Mouse (Mus musculus): ENCODE measurements at regions not wholly inside any gene's neighbourhood (a gene's known extent, or its start where the extent isn't known, plus 50 kb on each side); places are given as distances from the start of the nearest gene placed in this dataset.

- DNase-seq (ENCODE audit: low spot score in 2 of 2), result no peak
These were observed 383.8 kb upstream of the Slc30a5 start for GRCm38 (mm10) chr13:101216897-101217480.

GRCm38 (mm10) chr13:101216421-101216820, 383.2 kb upstream of the Slc30a5 start:
- no peak for DNase-seq (ENCODE audit: low spot score in 2 of 2)

DNA sequence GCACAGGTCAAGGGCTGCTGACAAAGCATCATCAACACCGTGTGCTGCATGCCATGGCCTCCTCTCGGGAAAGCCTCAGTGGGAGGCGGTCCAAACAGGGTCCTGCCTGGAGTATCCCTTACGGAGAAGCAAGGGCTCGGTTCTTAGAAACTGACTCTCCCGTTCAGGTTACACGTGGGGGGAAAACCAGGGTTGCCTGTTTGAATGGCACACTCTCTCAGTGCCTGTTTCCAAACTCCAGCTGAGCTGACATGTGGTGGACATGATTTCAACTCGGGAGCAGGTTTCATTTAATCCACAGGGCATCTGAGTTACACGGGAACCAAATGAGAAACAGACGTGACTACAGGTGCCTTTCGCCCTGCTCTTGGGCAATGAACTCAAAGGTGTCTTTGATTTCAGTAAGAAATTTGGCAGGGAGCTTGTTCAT, 382.6 kb upstream of the Slc30a5 start:
- no peak for DNase-seq (ENCODE audit: low spot score in 2 of 2)

GRCm38 (mm10) chr13:101215131-101215641, 382.0 kb upstream of the Slc30a5 start:
- DNase-seq (ENCODE audit: low spot score in 2 of 2), result no peak

- DNase-seq (ENCODE audit: low spot score in 2 of 2), result no peak
These were observed 380.9 kb upstream of the Slc30a5 start for GRCm38 (mm10) chr13:101214094-101214493.

- no peak for DNase-seq (ENCODE audit: low spot score in 2 of 2)
These were observed 380.1 kb upstream of the Slc30a5 start for GRCm38 (mm10) chr13:101213121-101213916.

DNA sequence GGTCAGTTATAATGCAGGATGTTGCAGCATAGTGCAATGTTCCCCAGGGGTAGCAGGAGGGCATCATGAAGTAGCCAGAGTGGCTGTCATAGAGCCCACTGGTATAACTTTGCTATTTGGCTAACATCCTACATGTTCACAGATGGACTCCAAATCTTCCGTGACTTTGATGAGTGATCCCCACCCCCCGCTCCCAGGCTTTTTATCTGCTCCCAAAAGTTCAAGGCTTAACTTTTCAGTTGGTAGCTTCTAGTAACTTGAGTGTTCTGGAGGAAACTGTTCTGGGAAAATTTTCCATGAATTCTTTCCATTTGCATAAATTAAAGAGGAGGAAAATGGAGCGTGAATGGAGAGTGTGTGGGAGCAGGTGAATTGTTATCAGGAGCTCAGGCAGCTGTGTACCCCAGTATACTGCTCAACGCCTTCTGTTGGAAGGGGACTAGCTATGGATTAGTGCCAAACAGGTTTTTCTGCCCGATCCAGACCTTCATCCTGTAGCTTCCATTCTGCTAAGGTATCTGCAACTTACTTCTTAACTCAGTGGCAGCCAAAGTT, 379.2 kb upstream of the Slc30a5 start:
- no peak for DNase-seq (ENCODE audit: low spot score in 2 of 2)

- DNase-seq (ENCODE audit: low spot score in 2 of 2), result no peak
These were observed 375.6 kb upstream of the Slc30a5 start for GRCm38 (mm10) chr13:101208788-101209187.

DNA sequence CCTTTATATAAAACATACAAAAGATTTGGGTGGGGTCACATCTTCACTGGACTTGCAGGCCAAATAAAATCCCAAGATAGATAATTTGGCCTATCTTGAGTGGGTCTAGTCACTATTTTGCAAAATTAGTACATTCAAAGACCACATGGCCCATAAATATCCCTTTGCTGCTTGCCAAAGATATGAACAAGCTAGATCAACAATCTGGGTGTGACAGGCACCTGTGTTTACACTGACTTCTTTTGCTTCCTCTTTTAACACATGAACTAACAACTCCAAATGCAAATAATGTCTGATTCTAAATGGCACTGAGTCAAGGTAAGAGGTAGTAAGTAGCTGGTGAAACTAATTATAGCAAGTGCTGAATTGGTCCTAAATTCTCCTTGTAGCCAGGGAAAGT, 370.2 kb upstream of the Slc30a5 start:
- DNase-seq (ENCODE audit: low spot score in 2 of 2), result no peak

GRCm38 (mm10) chr13:101202565-101203313, 369.5 kb upstream of the Slc30a5 start:
- no peak for DNase-seq (ENCODE audit: low spot score in 2 of 2)

- no peak for DNase-seq (ENCODE audit: low spot score in 2 of 2)
These were observed 357.1 kb upstream of the Slc30a5 start for GRCm38 (mm10) chr13:101190249-101190830.

- no peak for DNase-seq (ENCODE audit: low spot score in 2 of 2)
These were observed 349.2 kb upstream of the Slc30a5 start for GRCm38 (mm10) chr13:101182387-101182786.

DNA sequence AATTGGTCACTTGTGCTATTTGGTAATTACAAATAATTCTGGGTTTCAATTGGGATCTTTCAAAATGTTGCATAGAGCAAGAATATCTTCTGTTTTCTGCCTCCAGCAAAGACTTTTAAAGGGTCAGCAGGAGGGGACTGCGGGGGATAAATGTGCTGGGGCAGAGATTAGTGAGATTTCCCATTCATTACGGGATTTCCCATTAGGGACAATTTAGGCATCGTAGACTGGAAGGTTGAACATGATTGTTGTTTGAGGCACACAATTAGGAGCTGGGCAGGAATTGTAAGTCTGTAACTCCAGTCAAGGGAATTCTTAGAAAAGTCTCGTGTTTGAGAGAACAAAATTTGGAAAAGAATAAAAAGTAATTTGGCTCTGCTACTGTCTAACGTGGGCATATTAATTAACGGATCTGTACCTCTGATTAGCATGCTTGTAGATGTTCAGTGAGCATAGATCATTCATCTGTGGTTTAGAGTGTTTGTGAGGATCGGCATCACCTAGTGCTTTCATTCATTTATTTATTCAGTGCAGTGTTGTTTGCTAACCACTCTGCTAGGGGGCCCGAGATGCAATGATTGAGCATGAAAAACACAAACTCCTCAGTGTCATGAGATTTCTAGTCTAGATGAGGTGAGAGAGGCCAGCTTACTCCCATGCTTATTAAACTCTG, 341.9 kb upstream of the Slc30a5 start:
- no peak for DNase-seq (ENCODE audit: low spot score in 2 of 2)

- DNase-seq (ENCODE audit: low spot score in 2 of 2), result no peak
These were observed 328.5 kb upstream of the Slc30a5 start for GRCm38 (mm10) chr13:101161768-101162167.

DNA sequence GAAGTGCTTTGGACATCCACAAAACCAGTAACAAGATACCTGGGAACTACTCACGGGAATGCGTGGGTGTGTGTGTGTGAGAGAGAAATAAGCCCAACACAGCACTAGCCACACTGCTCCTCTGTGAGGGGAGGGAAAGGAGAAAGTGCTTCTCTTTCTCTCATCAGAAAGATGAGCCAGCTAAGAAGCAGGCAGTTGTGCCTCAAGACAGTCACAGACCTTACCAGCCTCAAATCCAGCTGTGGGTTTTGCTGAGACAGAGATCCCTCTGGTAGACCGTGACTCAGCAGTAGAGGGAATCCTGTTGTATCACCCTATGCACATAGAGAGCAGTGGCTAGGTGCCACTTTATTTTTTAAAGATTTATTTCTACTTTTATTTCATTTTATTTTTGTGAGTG, 326.7 kb upstream of the Slc30a5 start:
- no peak for DNase-seq (ENCODE audit: low spot score in 2 of 2)

DNA sequence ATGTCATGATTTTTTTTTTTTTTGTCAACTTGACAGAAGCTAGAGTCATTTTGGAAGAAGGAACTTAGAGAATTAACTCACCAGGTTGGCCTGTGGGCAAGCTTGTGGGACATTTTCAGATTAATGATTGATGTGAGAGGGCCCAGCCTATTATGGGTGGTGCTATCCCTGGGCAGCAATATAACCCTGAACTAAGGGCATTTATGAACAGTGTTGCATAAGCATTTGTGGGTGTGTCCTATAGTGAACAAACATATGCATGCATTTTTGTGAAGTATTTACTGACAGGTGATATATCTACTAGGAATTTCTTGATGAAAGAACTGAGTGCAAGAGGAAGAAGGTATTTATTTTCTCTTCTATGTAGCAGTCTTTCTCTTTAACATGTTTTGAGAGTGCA, 320.5 kb upstream of the Slc30a5 start:
- DNase-seq (ENCODE audit: low spot score in 2 of 2), result no peak

- DNase-seq (ENCODE audit: low spot score in 2 of 2), result no peak
These were observed 309.5 kb upstream of the Slc30a5 start for GRCm38 (mm10) chr13:101142761-101143160.

DNA sequence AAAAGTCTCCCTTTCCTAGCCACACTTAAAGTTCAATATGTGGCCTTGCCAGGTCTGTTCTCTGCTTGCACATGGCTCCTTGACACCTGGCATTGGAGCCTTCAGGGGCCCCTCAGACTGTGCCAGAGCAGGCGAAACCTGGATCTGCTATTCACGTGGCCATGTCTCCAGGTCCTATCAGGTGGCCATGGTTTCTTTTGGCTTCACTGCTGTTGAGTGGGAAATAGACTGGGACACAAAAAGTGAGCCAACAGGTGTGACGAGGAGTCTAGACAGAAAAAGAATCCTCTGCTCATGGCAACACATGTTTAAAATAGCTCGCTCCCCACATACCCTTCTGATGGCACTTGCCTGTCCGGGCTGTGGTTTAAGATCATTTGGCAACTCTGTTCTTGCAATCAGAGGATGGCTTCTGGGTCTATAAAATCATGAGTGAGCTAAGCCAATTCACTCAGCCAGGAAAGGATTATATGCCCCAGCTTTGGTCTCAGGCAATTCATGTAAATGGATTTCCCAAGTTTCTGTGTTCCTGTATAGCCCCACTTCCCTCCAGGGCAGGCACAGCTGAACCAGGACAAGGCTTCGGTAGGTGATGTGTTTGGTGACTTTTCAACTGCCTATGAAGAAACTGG, 309.0 kb upstream of the Slc30a5 start:
- DNase-seq (ENCODE audit: low spot score in 2 of 2), result no peak

DNA sequence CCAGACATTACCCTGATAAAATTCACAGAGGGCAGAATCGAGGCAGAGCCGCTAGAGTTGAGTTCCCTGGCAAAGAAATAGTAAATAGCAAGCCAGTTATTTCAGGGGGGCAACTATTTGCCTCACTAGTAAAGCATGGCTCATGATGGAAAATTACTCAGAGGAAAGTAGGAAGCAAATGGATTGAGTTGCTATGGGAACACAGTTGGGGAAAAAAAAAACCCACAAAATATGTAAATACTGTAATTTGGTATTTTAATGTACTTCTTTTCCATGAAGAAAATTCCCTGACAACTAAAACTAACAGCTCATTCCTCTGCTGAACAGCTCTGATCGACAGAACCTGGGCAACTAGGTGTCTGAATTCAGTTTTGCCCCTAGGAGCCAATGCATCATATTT, 296.2 kb upstream of the Slc30a5 start:
- DNase-seq (ENCODE audit: low spot score in 2 of 2), result no peak

GRCm38 (mm10) chr13:101127808-101128207, 294.6 kb upstream of the Slc30a5 start:
- DNase-seq (ENCODE audit: low spot score in 2 of 2), result no peak

GRCm38 (mm10) chr13:101127262-101127661, 294.0 kb upstream of the Slc30a5 start:
- no peak for DNase-seq (ENCODE audit: low spot score in 2 of 2)
